Mouse (Mus musculus) c-Kit-positive CD71-positive TER-119-negative erythroid progenitor cells, embryonic 14.5 days (primary cell): ENCODE measurements around the gene Traf3ip1.

Source experiments
- DNase-seq: peaks from one replicate; pipeline ENCODE4 v3.0.0-alpha.2; 2013; ENCODE audit warnings: low read depth

Gene Traf3ip1

GRCm38 (mm10) chr1:91494457-91495140 lies at the start of gene Traf3ip1:
Gene Traf3ip1 (plus strand): TSS chr1:91494647.
- DNase-seq: peak; percentile 80

GRCm38 (mm10) chr1:91444841-91445830 lies 49.3 kb upstream of the Traf3ip1 start:
- no peak for DNase-seq

- no peak for DNase-seq
These were observed 48.4 kb upstream of the Traf3ip1 start for GRCm38 (mm10) chr1:91446060-91446459.

GRCm38 (mm10) chr1:91446511-91446910 lies 47.9 kb upstream of the Traf3ip1 start:
- DNase-seq: no peak

GRCm38 (mm10) chr1:91448688-91449087 lies 45.8 kb upstream of the Traf3ip1 start:
- DNase-seq: no peak

- no peak for DNase-seq
These were observed 43.6 kb upstream of the Traf3ip1 start for GRCm38 (mm10) chr1:91450851-91451250.

GRCm38 (mm10) chr1:91451547-91452084 lies 42.8 kb upstream of the Traf3ip1 start:
- DNase-seq: no peak

- DNase-seq: peak; percentile 61
These were observed 40.5 kb upstream of the Traf3ip1 start for GRCm38 (mm10) chr1:91453932-91454331.

GRCm38 (mm10) chr1:91454366-91454765 lies 40.1 kb upstream of the Traf3ip1 start:
- DNase-seq: no peak

GRCm38 (mm10) chr1:91454927-91455326 lies 39.5 kb upstream of the Traf3ip1 start:
- no peak for DNase-seq

GRCm38 (mm10) chr1:91455661-91456161 lies 38.7 kb upstream of the Traf3ip1 start:
- no peak for DNase-seq

GRCm38 (mm10) chr1:91456301-91456801 lies 38.1 kb upstream of the Traf3ip1 start:
- no peak for DNase-seq

- DNase-seq: no peak
These were observed 37.3 kb upstream of the Traf3ip1 start for GRCm38 (mm10) chr1:91457116-91457515.

- no peak for DNase-seq
These were observed 36.7 kb upstream of the Traf3ip1 start for GRCm38 (mm10) chr1:91457698-91458097.

- DNase-seq: no peak
These were observed 36.1 kb upstream of the Traf3ip1 start for GRCm38 (mm10) chr1:91458223-91458861.

- peak; percentile 100 for DNase-seq
These were observed 35.2 kb upstream of the Traf3ip1 start, which contains the start of gene Per2 for GRCm38 (mm10) chr1:91459059-91459809. Gene Per2 (minus strand): TSS chr1:91459324.

- DNase-seq: no peak
These were observed 34.4 kb upstream of the Traf3ip1 start for GRCm38 (mm10) chr1:91460069-91460468.

GRCm38 (mm10) chr1:91460564-91460963 lies 33.9 kb upstream of the Traf3ip1 start:
- DNase-seq: no peak

- DNase-seq: no peak
These were observed 31.0 kb upstream of the Traf3ip1 start for GRCm38 (mm10) chr1:91463336-91463995.

- no peak for DNase-seq
These were observed 30.0 kb upstream of the Traf3ip1 start for GRCm38 (mm10) chr1:91464436-91464835.
